Mouse (Mus musculus) heart, adult 2 months (tissue): ENCODE data around the gene Pde11a. TPM values are rescaled to one million over a fixed set of nuclear protein-coding genes. Genes with fewer than 3 reads are reported as not detected.

ENCODE experiments used
- DNase-seq, 2 experiments: peaks; one replicate each; pipeline ENCODE4 v3.0.0; 2021
- H3K27ac ChIP-seq: fragments of 200-600 bp; 2 replicates; pipeline ENCODE4 v1.8.1; 2022
- H3K27me3 ChIP-seq: fragments of 200-500 bp; 2 replicates; pipeline ENCODE4 v1.6.1; 2012; ENCODE audit warnings: mild to moderate bottlenecking, low read length, inconsistent platforms, mixed read lengths; ENCODE audit not compliant: control insufficient read depth, insufficient read depth
- H3K36me3 ChIP-seq: fragments of 200-500 bp; 2 replicates; pipeline ENCODE4 v1.6.1; 2012; ENCODE audit warnings: low read length, inconsistent platforms; ENCODE audit not compliant: control insufficient read depth, insufficient read depth
- H3K4me1 ChIP-seq: fragments of 200-500 bp; 2 replicates; pipeline ENCODE4 v1.6.1; 2011; ENCODE audit warnings: low read length; ENCODE audit not compliant: control insufficient read depth, insufficient read depth
- H3K4me3 ChIP-seq: fragments of 200-600 bp; 2 replicates; pipeline ENCODE4 v1.8.1; 2022
- H3K79me2 ChIP-seq: fragments of 200-500 bp; replicated peaks from 2 replicates; pipeline ENCODE4 v1.6.1; 2012; ENCODE audit warnings: mild to moderate bottlenecking, inconsistent platforms, low read length, moderate library complexity, mixed read lengths; ENCODE audit not compliant: control insufficient read depth, insufficient read depth
- H3K9ac ChIP-seq: fragments of 200-500 bp; 2 replicates; pipeline ENCODE4 v1.6.1; 2012; ENCODE audit warnings: low read depth, mild to moderate bottlenecking, control low read depth, inconsistent platforms, low read length, mixed read lengths
- CTCF ChIP-seq: fragments of 200-600 bp; IDR thresholded peaks from 2 replicates; pipeline ENCODE4 v1.8.1; 2022; ENCODE audit warnings: antibody characterized with exemption, mild to moderate bottlenecking, moderate library complexity
- EP300 ChIP-seq: fragments of 200-500 bp; IDR thresholded peaks from 2 replicates; pipeline ENCODE4 v1.6.1; 2011; ENCODE audit warnings: low read depth, low read length, control low read depth; ENCODE audit not compliant: insufficient read depth
- POLR2A ChIP-seq: fragments of 200-500 bp; IDR thresholded peaks from 2 replicates; pipeline ENCODE4 v1.6.1; 2011; ENCODE audit warnings: mild to moderate bottlenecking, low read depth, low read length, control low read depth; ENCODE audit not compliant: insufficient read depth
- WGBS: fragments of 180-500 bp; shearing (Covaris S2); methylation state at CpG from one replicate; pipeline ENCODE4 v1.1.7; 2018; 5-methylcytosine and 5-hydroxymethylcytosine counted together
- intact Hi-C: fragments of 180-260 bp; cut with DNase I; formaldehyde crosslinking; loops from one replicate; pipeline ENCODE4 v1.15.1; 2025
- long read RNA-seq: library from polyadenylated mRNA; stranded (forward); transcript quantifications from one replicate; pipeline ENCODE4 v2.0.0, GENCODE M21; 2021
- polyA plus RNA-seq: library from polyadenylated mRNA; depleted of rRNA; stranded (reverse); fragments of >200 nt; gene quantifications from 2 replicates; pipeline ENCODE4 v1.2.3, GENCODE M21; 2012; rRNA removed
- total RNA-seq, 2 experiments: library from RNA; stranded (reverse); gene quantifications; 2 replicates each; pipeline ENCODE4 v1.2.3; 2021

The Pde11a gene
- total RNA-seq, result 1 to 10 TPM; 1.2 to 1.4 TPM
- 0.12 and 0.47 TPM in 2 replicates for polyA plus RNA-seq
- long read RNA-seq, result 0 reads

DNA sequence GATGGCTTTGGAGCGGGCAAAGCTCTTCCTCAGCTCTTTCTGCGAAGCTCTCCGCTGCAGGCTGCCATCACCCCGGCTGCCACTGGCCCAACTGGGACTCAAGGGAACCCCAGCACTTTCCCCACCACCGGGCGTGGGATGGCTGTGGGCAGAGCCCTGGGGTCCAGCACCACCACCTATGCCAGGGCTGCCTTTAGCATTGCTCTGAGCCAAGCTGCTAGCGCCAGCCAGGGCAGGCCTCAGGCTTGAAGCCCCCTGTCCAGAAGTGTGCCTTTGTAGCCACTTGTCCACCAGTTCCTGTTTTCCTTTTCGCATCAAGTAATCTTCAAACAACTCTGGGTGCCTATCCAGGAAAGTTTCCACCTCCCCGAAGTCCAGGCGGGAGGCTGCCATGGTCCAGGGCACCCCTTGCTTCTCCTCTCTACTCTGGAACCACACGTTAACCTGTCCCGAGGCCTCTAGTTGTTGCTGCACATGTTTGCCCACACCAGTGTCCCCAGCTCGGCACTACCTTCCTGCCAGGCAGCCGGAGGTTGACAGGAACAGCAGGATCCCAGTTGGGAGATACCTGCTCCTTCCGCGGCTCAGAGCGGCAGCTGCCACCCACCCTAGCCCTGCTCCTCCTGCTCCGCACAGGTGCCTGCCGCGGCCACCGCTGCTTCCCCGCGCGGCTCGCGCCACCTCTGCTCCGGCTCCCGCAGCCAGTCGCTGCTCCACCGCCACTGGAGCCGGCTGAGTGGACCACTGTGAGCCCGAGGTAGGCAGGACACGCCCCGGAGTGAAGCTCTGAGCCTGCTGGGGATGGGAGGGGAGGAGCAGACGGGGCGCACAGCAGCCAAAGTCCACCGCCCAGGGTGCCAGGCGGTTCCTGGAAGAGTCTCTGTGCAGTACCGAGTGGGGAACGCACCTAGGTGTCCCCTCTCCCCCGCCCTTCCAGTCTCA lies at the start of gene Pde11a:
TSS of gene Pde11a (minus strand) at position 560 of the 942 bp plus-strand sequence.
- no peak within 1 kb of the TSS for H3K27ac ChIP-seq
- peak within 1 kb of the TSS; percentile 24; the same call in 1 of the 2 replicates for H3K4me3 ChIP-seq
- no peaks in the 10 kb centered on the region for H3K36me3 ChIP-seq
- intact Hi-C loops, result no loop called here
- TF ChIP-seq CTCF (no peak), EP300 (no peak), POLR2A (no peak)
- WGBS, result 18% methylated on average over 41 of the region's 41 CpGs
- H3K79me2 ChIP-seq, result no peaks in the 10 kb centered on the region
- H3K27me3 ChIP-seq, result peaks cover 2% of the 10 kb centered on the region; the same call in 1 of the 2 replicates
- peak within 1 kb of the TSS; percentile 57 for H3K9ac ChIP-seq
- DNase-seq, result peak; percentile 7 to 21
- H3K4me1 ChIP-seq, result no peaks in the 10 kb centered on the region

DNA sequence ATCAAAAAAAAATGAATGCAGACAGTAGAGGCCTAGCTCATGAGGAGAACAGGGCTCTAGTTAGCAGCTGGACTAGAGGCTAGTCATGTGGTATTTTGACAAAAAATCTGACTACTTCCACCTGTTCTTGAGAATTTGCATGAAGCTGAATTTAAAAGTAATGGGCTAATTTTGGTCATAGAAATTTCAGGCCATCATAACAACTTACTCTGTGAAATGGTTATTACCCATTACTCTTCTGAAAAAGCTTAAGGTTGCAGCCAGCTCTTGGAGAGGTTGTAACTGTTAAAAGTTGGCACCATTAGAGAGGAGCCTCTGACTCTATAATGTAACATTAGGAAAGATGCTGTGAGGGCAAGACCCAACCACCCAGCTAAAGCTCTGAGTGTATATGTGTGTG lies 48.0 kb upstream of the Pde11a start:
- Histone ChIP-seq H3K79me2 (no peaks in the 10 kb centered on the region), H3K27ac (no peak overlapping the region), H3K27me3 (no peaks in the 10 kb centered on the region), H3K4me3 (no peak overlapping the region), H3K9ac (no peak overlapping the region), H3K4me1 (no peaks in the 10 kb centered on the region), H3K36me3 (no peaks in the 10 kb centered on the region)
- DNase-seq, result no peak
- intact Hi-C loops, result no loop called here
- TF ChIP-seq POLR2A, result no peak
- no peak for TF ChIP-seq CTCF
- TF ChIP-seq EP300, result no peak

DNA sequence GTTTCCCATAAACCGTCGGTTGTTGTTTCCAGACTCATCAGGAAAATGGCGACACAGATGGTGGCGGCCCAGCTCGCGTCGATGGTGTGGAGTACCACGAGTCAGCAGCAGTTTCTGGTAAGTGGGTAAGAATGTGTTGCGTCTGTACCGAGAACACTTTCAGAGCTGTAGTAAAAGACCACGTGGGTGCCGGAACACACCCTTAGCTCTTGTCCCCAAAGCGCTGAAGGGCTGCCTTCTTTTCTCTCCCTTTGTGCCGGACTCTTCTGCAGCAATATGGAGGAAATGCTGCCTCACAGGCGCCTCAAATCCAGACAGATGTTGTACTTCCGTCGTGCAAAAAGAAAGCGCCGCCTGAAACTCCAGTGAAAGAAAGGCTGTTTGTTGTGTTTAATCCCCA lies 40.1 kb upstream of the Pde11a start:
- intact Hi-C loops, result no loop called here

DNA sequence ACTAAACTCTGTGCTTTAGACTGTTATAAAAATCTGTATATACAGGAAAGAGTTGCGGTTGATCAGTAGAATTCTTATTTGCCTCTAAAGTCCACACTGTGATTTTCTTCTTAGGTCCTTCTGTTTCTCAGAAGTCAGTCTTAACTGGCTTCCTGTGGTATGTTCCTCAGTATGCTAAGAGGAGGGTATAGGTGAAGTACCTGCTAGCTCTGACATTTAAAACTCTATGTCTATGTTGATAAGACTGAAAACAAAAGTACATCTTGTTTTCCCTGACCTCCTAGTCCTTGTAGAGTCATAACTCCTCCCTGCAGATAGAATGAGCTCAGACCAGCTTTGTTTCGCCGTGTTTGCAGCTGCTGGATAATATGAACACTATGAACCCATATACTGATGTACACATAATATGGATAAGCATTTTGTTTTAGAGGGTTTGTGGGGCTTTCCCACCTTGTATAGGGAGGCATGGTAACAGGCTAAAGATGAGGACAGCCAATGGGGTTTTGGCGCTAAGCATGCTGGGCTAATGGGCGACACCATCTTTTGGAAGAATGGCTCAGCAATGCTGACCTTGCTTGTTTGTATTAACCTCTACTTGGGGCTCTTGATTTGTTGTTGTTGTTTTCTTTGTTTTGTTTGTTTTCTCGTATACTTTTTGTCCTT lies 36.1 kb upstream of the Pde11a start:
- H3K9ac ChIP-seq, result no peak overlapping the region
- H3K27me3 ChIP-seq, result no peaks in the 10 kb centered on the region
- H3K79me2 ChIP-seq, result peaks cover 6% of the 10 kb centered on the region; the same call in 1 of the 2 replicates
- intact Hi-C loops, result no loop called here
- H3K36me3 ChIP-seq, result peaks cover 13% of the 10 kb centered on the region
- no peak for DNase-seq
- no peak overlapping the region for H3K4me3 ChIP-seq
- TF ChIP-seq POLR2A (no peak), EP300 (no peak), CTCF (no peak)
- no peak overlapping the region for H3K27ac ChIP-seq
- WGBS, result 91% methylated on average over 6 of the region's 6 CpGs
- H3K4me1 ChIP-seq, result no peaks in the 10 kb centered on the region; the same call in 1 of the 2 replicates

More for the DNA sequence above, 40.1 kb upstream of the Pde11a start:
- no peak for DNase-seq
- H3K36me3 ChIP-seq, result peaks cover 2% of the 10 kb centered on the region
- 94% methylated on average over 19 of the region's 19 CpGs for WGBS
- no peak overlapping the region for H3K9ac ChIP-seq
- no peaks in the 10 kb centered on the region for H3K79me2 ChIP-seq
- no peak overlapping the region for H3K27ac ChIP-seq
- TF ChIP-seq EP300, result no peak
- no peak for TF ChIP-seq POLR2A
- TF ChIP-seq CTCF, result no peak
- H3K4me1 ChIP-seq, result no peaks in the 10 kb centered on the region
- no peak overlapping the region for H3K4me3 ChIP-seq
- H3K27me3 ChIP-seq, result no peaks in the 10 kb centered on the region

DNA sequence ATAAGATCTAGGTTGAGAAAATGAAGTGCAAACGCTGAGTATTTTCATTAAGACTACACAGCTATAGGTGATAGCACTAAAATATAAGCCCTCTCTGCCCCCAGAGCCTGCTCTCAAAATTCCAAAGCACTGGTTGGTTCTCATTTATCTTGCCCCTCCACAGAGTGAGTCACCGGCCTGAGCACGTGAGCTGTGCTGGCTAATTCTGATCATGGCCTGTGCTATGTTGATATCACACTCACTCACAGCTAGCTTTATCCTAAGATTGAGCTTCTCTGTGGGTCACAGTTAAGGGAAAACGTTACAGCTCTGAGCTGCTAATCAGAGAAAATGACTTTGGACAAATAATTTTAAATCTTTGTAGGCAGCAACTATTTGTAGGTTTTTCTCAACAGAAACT lies 33.7 kb upstream of the Pde11a start:
- TF ChIP-seq POLR2A (no peak), EP300 (0 out of 2 replicates have a peak, but pooled peaks have one; percentile 31)
- Histone ChIP-seq H3K27me3 (no peaks in the 10 kb centered on the region), H3K9ac (no peak overlapping the region), H3K27ac (peak overlapping the region; percentile 29), H3K4me1 (no peaks in the 10 kb centered on the region; the same call in 1 of the 2 replicates), H3K79me2 (peaks cover 6% of the 10 kb centered on the region; the same call in 1 of the 2 replicates), H3K4me3 (no peak overlapping the region), H3K36me3 (peaks cover 13% of the 10 kb centered on the region)
- 47% methylated on average over 4 of the region's 4 CpGs for WGBS
- intact Hi-C loops, result no loop called here
- peak in 1 of 2 experiments; percentile 37 for DNase-seq
